Mouse (Mus musculus) G1E (cell line): ENCODE data around the gene Olfr237-ps1.

ENCODE experiments used
- CTCF ChIP-seq: IDR thresholded peaks from 2 replicates; pipeline ENCODE4 v1.5.1; 2012; ENCODE audit warnings: low read depth, low read length, inconsistent platforms, mixed read lengths
- GATA1 ChIP-seq: IDR thresholded peaks from 2 replicates; pipeline ENCODE4 v1.6.1; 2012; ENCODE audit warnings: borderline replicate concordance, low read length, inconsistent platforms, mixed read lengths
- POLR2AphosphoS5 ChIP-seq: IDR thresholded peaks from 2 replicates; pipeline ENCODE4 v1.6.1; 2012; ENCODE audit warnings: low read depth, low read length, inconsistent platforms; ENCODE audit not compliant: insufficient replicate concordance
- TAL1 ChIP-seq: conservative IDR thresholded peaks from 2 replicates; pipeline ENCODE4 v1.6.1; 2012; ENCODE audit warnings: low read depth, low read length, inconsistent platforms, mixed read lengths

GRCm38 (mm10) chr6:43162982-43163381 is 16.6 kb downstream of the Olfr237-ps1 start, which contains the start of gene Olfr437:
- TF ChIP-seq TAL1 (no peak), POLR2AphosphoS5 (no peak), CTCF (no peak), GATA1 (no peak)
